Mouse (Mus musculus) midbrain, embryonic 12.5 days (tissue): ENCODE results near the gene Tmem63b. TPM values are rescaled to one million over a fixed set of nuclear protein-coding genes. Genes with fewer than 3 reads are reported as not detected.

Source experiments
- ATAC-seq: fragments of 200-750 bp; cut with Nextera tagmentation; 2 replicates; pipeline ENCODE4 v1.8.0; 2017; ENCODE audit warnings: low read depth, moderate TSS enrichment, moderate library complexity; ENCODE audit not compliant: low FRiP score
- H3K27ac ChIP-seq: fragments of 300-500 bp; sonication (generic); replicated peaks from 2 replicates; pipeline ENCODE4 v1.5.1; 2016; ENCODE audit warnings: mild to moderate bottlenecking
- H3K27me3 ChIP-seq: fragments of 300-500 bp; sonication (generic); 2 replicates; pipeline ENCODE4 v1.6.1; 2016; ENCODE audit warnings: mild to moderate bottlenecking
- H3K36me3 ChIP-seq: fragments of 300-500 bp; sonication (generic); 2 replicates; pipeline ENCODE4 v1.6.1; 2016
- H3K4me1 ChIP-seq: fragments of 300-500 bp; sonication (generic); 2 replicates; pipeline ENCODE4 v1.6.1; 2016
- H3K4me2 ChIP-seq: fragments of 300-500 bp; sonication (generic); replicated peaks from 2 replicates; pipeline ENCODE4 v1.6.1; 2016; ENCODE audit warnings: mild to moderate bottlenecking, moderate library complexity
- H3K4me3 ChIP-seq: fragments of 300-500 bp; sonication (generic); 2 replicates; pipeline ENCODE4 v1.5.1; 2016; ENCODE audit warnings: mild to moderate bottlenecking
- H3K9ac ChIP-seq: fragments of 300-500 bp; sonication (generic); replicated peaks from 2 replicates; pipeline ENCODE4 v1.6.1; 2016; ENCODE audit warnings: mild to moderate bottlenecking, moderate library complexity
- H3K9me3 ChIP-seq: fragments of 300-500 bp; sonication (generic); 2 replicates; pipeline ENCODE4 v1.6.1; 2016; ENCODE audit warnings: mild to moderate bottlenecking
- WGBS: fragments of 180-500 bp; shearing (Covaris S2); methylation state at CpG from one replicate; pipeline ENCODE4 v1.1.7; 2016; 5-methylcytosine and 5-hydroxymethylcytosine counted together
- polyA plus RNA-seq: library from polyadenylated mRNA; unstranded; fragments of >200 nt; fragmentation: Nextera tagmentation; extraction: Ambion mirVana; gene quantifications from 2 replicates; pipeline ENCODE4 v1.2.1, GENCODE M21; 2016

Tmem63b gene
- polyA plus RNA-seq, 1 experiment from 2014 or later, result 97.9 TPM

- Histone ChIP-seq H3K4me1 (peaks cover 19% of the 10 kb centered on the region), H3K4me2 (no peak overlapping the region), H3K36me3 (peaks cover 19% of the 10 kb centered on the region), H3K9me3 (no peaks in the 10 kb centered on the region), H3K27ac (0 out of 2 replicates have a peak overlapping the region, but pooled peaks have one; percentile 35), H3K4me3 (no peak overlapping the region), H3K27me3 (no peaks in the 10 kb centered on the region), H3K9ac (no peak overlapping the region)
- 62% methylated on average over 9 of the region's 9 CpGs for WGBS
- no peak for ATAC-seq
These were observed 14.5 kb upstream of the Tmem63b start for GRCm38 (mm10) chr17:45701236-45701591.

- peaks cover 19% of the 10 kb centered on the region for H3K4me1 ChIP-seq
- no peak overlapping the region for H3K9ac ChIP-seq
- no peaks in the 10 kb centered on the region for H3K27me3 ChIP-seq
- no peak overlapping the region for H3K4me3 ChIP-seq
- no peaks in the 10 kb centered on the region for H3K9me3 ChIP-seq
- H3K27ac ChIP-seq, result 0 out of 2 replicates have a peak overlapping the region, but pooled peaks have one; percentile 35
- H3K36me3 ChIP-seq, result peaks cover 19% of the 10 kb centered on the region
- WGBS, result 49% methylated on average over 9 of the region's 16 CpGs
- H3K4me2 ChIP-seq, result no peak overlapping the region
- ATAC-seq, result no peak
These were observed 14.0 kb upstream of the Tmem63b start for GRCm38 (mm10) chr17:45700496-45701235.

- peaks cover 19% of the 10 kb centered on the region for H3K36me3 ChIP-seq
- H3K9me3 ChIP-seq, result no peaks in the 10 kb centered on the region
- no peak for ATAC-seq
- H3K27ac ChIP-seq, result no peak overlapping the region
- H3K4me2 ChIP-seq, result no peak overlapping the region
- H3K9ac ChIP-seq, result no peak overlapping the region
- no peaks in the 10 kb centered on the region for H3K27me3 ChIP-seq
- H3K4me3 ChIP-seq, result no peak overlapping the region
- WGBS, result 88% methylated on average over 3 of the region's 3 CpGs
- peaks cover 19% of the 10 kb centered on the region for H3K4me1 ChIP-seq
These were observed 12.5 kb upstream of the Tmem63b start for GRCm38 (mm10) chr17:45699039-45699740.

GRCm38 (mm10) chr17:45698368-45698767 lies 11.7 kb upstream of the Tmem63b start:
- H3K27me3 ChIP-seq, result no peaks in the 10 kb centered on the region
- ATAC-seq, result no peak
- no peak overlapping the region for H3K4me2 ChIP-seq
- peaks cover 19% of the 10 kb centered on the region for H3K36me3 ChIP-seq
- H3K9me3 ChIP-seq, result no peaks in the 10 kb centered on the region
- WGBS, result 96% methylated on average over 6 of the region's 6 CpGs
- peaks cover 23% of the 10 kb centered on the region for H3K4me1 ChIP-seq
- no peak overlapping the region for H3K9ac ChIP-seq
- no peak overlapping the region for H3K4me3 ChIP-seq
- no peak overlapping the region for H3K27ac ChIP-seq

- Histone ChIP-seq H3K4me2 (no peak overlapping the region), H3K9ac (no peak overlapping the region), H3K36me3 (peaks cover 19% of the 10 kb centered on the region), H3K9me3 (no peaks in the 10 kb centered on the region), H3K27ac (no peak overlapping the region), H3K4me3 (no peak overlapping the region), H3K27me3 (no peaks in the 10 kb centered on the region), H3K4me1 (peaks cover 23% of the 10 kb centered on the region)
- no peak for ATAC-seq
- 96% methylated on average over 9 of the region's 9 CpGs for WGBS
These were observed 10.3 kb upstream of the Tmem63b start for GRCm38 (mm10) chr17:45696981-45697380.

- Histone ChIP-seq H3K36me3 (peaks cover 19% of the 10 kb centered on the region), H3K9me3 (no peaks in the 10 kb centered on the region), H3K4me1 (peaks cover 11% of the 10 kb centered on the region), H3K4me2 (no peak overlapping the region), H3K9ac (no peak overlapping the region), H3K27ac (no peak overlapping the region), H3K27me3 (no peaks in the 10 kb centered on the region), H3K4me3 (no peak overlapping the region)
- ATAC-seq, result no peak
- 82% methylated on average over 23 of the region's 23 CpGs for WGBS
These were observed 8.8 kb upstream of the Tmem63b start for GRCm38 (mm10) chr17:45695227-45696120.

GRCm38 (mm10) chr17:45693812-45694565 lies 7.3 kb upstream of the Tmem63b start:
- Histone ChIP-seq H3K4me3 (no peak overlapping the region), H3K9ac (no peak overlapping the region), H3K36me3 (peaks cover 17% of the 10 kb centered on the region), H3K27ac (no peak overlapping the region), H3K4me2 (no peak overlapping the region), H3K4me1 (0 out of 2 replicates have a peak, but pooled peaks cover 4% of the 10 kb centered on the region), H3K27me3 (no peaks in the 10 kb centered on the region), H3K9me3 (no peaks in the 10 kb centered on the region)
- ATAC-seq, result no peak
- WGBS, result 87% methylated on average over 18 of the region's 18 CpGs

GRCm38 (mm10) chr17:45692159-45692558 lies 5.5 kb upstream of the Tmem63b start:
- 81% methylated on average over 5 of the region's 5 CpGs for WGBS
- Histone ChIP-seq H3K4me2 (no peak overlapping the region), H3K4me3 (no peak overlapping the region), H3K9ac (no peak overlapping the region), H3K27ac (no peak overlapping the region), H3K4me1 (peaks cover 12% of the 10 kb centered on the region), H3K36me3 (0 out of 2 replicates have a peak, but pooled peaks cover 8% of the 10 kb centered on the region), H3K9me3 (no peaks in the 10 kb centered on the region), H3K27me3 (no peaks in the 10 kb centered on the region)
- no peak for ATAC-seq

GRCm38 (mm10) chr17:45690044-45690443 lies 3.3 kb upstream of the Tmem63b start:
- H3K4me2 ChIP-seq, result no peak overlapping the region
- no peak overlapping the region for H3K9ac ChIP-seq
- H3K36me3 ChIP-seq, result no peaks in the 10 kb centered on the region
- no peaks in the 10 kb centered on the region for H3K9me3 ChIP-seq
- H3K27me3 ChIP-seq, result no peaks in the 10 kb centered on the region
- H3K27ac ChIP-seq, result no peak overlapping the region
- WGBS, result 95% methylated on average over 4 of the region's 4 CpGs
- no peak for ATAC-seq
- no peak overlapping the region for H3K4me3 ChIP-seq
- peaks cover 18% of the 10 kb centered on the region for H3K4me1 ChIP-seq

- H3K9me3 ChIP-seq, result no peaks in the 10 kb centered on the region
- no peak overlapping the region for H3K4me3 ChIP-seq
- H3K4me2 ChIP-seq, result no peak overlapping the region
- no peak for ATAC-seq
- H3K4me1 ChIP-seq, result peaks cover 27% of the 10 kb centered on the region
- H3K36me3 ChIP-seq, result no peaks in the 10 kb centered on the region
- WGBS, result 94% methylated on average over 9 of the region's 9 CpGs
- H3K27ac ChIP-seq, result no peak overlapping the region
- no peak overlapping the region for H3K9ac ChIP-seq
- no peaks in the 10 kb centered on the region for H3K27me3 ChIP-seq
These were observed 2.4 kb upstream of the Tmem63b start for GRCm38 (mm10) chr17:45689120-45689519.

- H3K4me2 ChIP-seq, result peak within 1 kb of the TSS; percentile 89
- under 1% methylated on average over 24 of the region's 50 CpGs for WGBS
- no peaks in the 10 kb centered on the region for H3K9me3 ChIP-seq
- peak within 1 kb of the TSS; percentile 78 for H3K4me3 ChIP-seq
- H3K4me1 ChIP-seq, result peaks cover 30% of the 10 kb centered on the region
- H3K36me3 ChIP-seq, result no peaks in the 10 kb centered on the region
- ATAC-seq, result peak; percentile 90
- peak within 1 kb of the TSS; percentile 93 for H3K9ac ChIP-seq
- peak within 1 kb of the TSS; percentile 91 for H3K27ac ChIP-seq
- H3K27me3 ChIP-seq, result no peaks in the 10 kb centered on the region
These were observed 549 bp downstream of the Tmem63b start, which contains the start of gene Mrpl14 for GRCm38 (mm10) chr17:45686093-45686619. TSS of gene Mrpl14 (plus strand) at chr17:45686322.
